8 mouse cellular contexts compared by ENCODE assay signal in genomic region chr6:38662714-38663615, GRCm38 (mm10). TPM values are rescaled to one million over a fixed set of nuclear protein-coding genes. Genes with fewer than 3 reads are reported as not detected.
DNase-seq lines count a peak whose midpoint lies in the region; ATAC-seq and TF ChIP-seq lines count a peak whose summit lies in the region.

TSS of gene Clec2l (plus strand) at chr6:38663069.

- peak within 1 kb of the TSS; percentile 64; the same call in 1 of the 2 replicates for H3K27ac ChIP-seq in cortical plate, adult 2 months (ENCODE audit: insufficient read depth, low read length)
- no peak within 1 kb of the TSS for H3K27ac ChIP-seq in heart, postnatal 0 days (ENCODE audit: low read depth)

- peak within 1 kb of the TSS; percentile 97 for H3K4me2 ChIP-seq in heart, postnatal 0 days (ENCODE audit: low read depth, low read length)

- peak within 1 kb of the TSS; percentile 95 for H3K4me3 ChIP-seq in cortical plate, adult 2 months (ENCODE audit: insufficient read depth, low read length)
- H3K4me3 ChIP-seq in heart, postnatal 0 days (ENCODE audit: low read depth, low read length) = peak within 1 kb of the TSS; percentile 60

- ATAC-seq in heart, postnatal 0 days (ENCODE audit: insufficient read depth, low read depth) = peak; percentile 49
- ATAC-seq in megakaryocyte-erythroid progenitor cell, adult 5-6 weeks (replicated peaks; ENCODE audit: low FRiP score, low TSS enrichment, poor library complexity, severe bottlenecking) = 0 out of 2 replicates have a peak, but pooled peaks have one; percentile 35

- H3K4me1 ChIP-seq in cortical plate, adult 2 months (ENCODE audit: control insufficient read depth, insufficient read depth, low read length) = peaks cover 4% of the 10 kb centered on the region; the same call in 1 of the 2 replicates
- peaks cover 4% of the 10 kb centered on the region; the same call in 1 of the 2 replicates for H3K4me1 ChIP-seq in heart, postnatal 0 days (ENCODE audit: control insufficient read depth, insufficient read depth)

- TF ChIP-seq EP300 in heart, postnatal 0 days (IDR thresholded peaks at IDR 0.05; ENCODE audit: low read depth) = no peak

- peaks cover 33% of the 10 kb centered on the region for H3K27me3 ChIP-seq in heart, postnatal 0 days (ENCODE audit: control insufficient read depth, insufficient read depth, low read length)

- no peaks in the 10 kb centered on the region for H3K9me3 ChIP-seq in heart, postnatal 0 days (replicated peaks; ENCODE audit: control insufficient read depth, low read length)

- TF ChIP-seq POLR2A in cortical plate, adult 2 months (IDR thresholded peaks at IDR 0.05; ENCODE audit: extremely low read depth, insufficient read depth, low read length) = no peak

- H3K9ac ChIP-seq in heart, postnatal 0 days (replicated peaks; ENCODE audit: low read depth, low read length) = peak within 1 kb of the TSS; percentile 49

- TF ChIP-seq CTCF in cortical plate, adult 2 months (IDR thresholded peaks at IDR 0.05; ENCODE audit: extremely low read depth, insufficient read depth, low read length) = no peak
- TF ChIP-seq CTCF in heart, postnatal 0 days (IDR thresholded peaks at IDR 0.05; ENCODE audit: low read depth) = no peak

- no peaks in the 10 kb centered on the region for H3K36me3 ChIP-seq in heart, postnatal 0 days (replicated peaks; ENCODE audit: control insufficient read depth, insufficient read depth, low read length)

- under 1% methylated on average over 81 of the region's 84 CpGs for WGBS in heart, postnatal 0 days

- DNase-seq in thymus, postnatal 4 days = peak; percentile 29
- no peak for DNase-seq in thymus, postnatal 25 days
- no peak for DNase-seq in heart, postnatal 0 days (ENCODE audit: low spot score)
- DNase-seq in layer of hippocampus, postnatal 25 days (ENCODE audit: extremely low spot score in 1 of 2, low spot score in 1 of 2) = peak; percentile 24 to 45
- peak; percentile 75 for DNase-seq in right cerebral cortex, postnatal 25 days
- no peak for DNase-seq in thymus, postnatal 10 days (ENCODE audit: low spot score in 2 of 2)

RNA-seq across cellular contexts. Expression of gene Clec2l, which starts in this region (rescaled TPM):
- polyA plus RNA-seq in cortical plate, adult 2 months (2012; rRNA removed) = 116 and 117 TPM in 2 replicates
- total RNA-seq in heart, postnatal 0 days (2014; rRNA removed; ENCODE audit: low replicate concordance) = 3.4 and 3.9 TPM in 2 replicates
- polyA plus RNA-seq in heart, postnatal 0 days (2015; fragmentation: Nextera tagmentation; extraction: Ambion mirVana) = 1.0 and 1.2 TPM in 2 replicates
- 10 to 100 TPM; 78.5 to 83.7 TPM for total RNA-seq in layer of hippocampus, postnatal 25 days (2021)
- not detected in 2 replicates for total RNA-seq in megakaryocyte-erythroid progenitor cell, adult 5-6 weeks (2014; fragmentation: Nextera tagmentation)
- not detected in 2 replicates for total RNA-seq in megakaryocyte-erythroid progenitor cell, adult 5-6 weeks (2017)

Comparison
In these comparisons a context has a peak if more than half of its experiments do, and no peak if none do; other contexts are left out.
1. RNA of gene Clec2l (total RNA-seq): 78.5 to 83.7 TPM in layer of hippocampus, postnatal 25 days; 3.4 to 3.9 TPM in heart, postnatal 0 days and not detected in megakaryocyte-erythroid progenitor cell, adult 5-6 weeks; every median in the first group is over 10 times any median in the second.
2. RNA of gene Clec2l (polyA plus RNA-seq): 116 to 117 TPM in cortical plate, adult 2 months; 1.0 to 1.2 TPM in heart, postnatal 0 days; every median in the first group is over 10 times any median in the second.
3. DNase-seq: peak in thymus, postnatal 4 days (single experiment), layer of hippocampus, postnatal 25 days (2 of 2) and right cerebral cortex, postnatal 25 days (single experiment); none in thymus, postnatal 25 days (single experiment), heart, postnatal 0 days (single experiment) and thymus, postnatal 10 days (0 of 2).
4. Peak in ATAC-seq in megakaryocyte-erythroid progenitor cell, adult 5-6 weeks; RNA of the gene not detected or under 1 TPM.